Mouse (Mus musculus) heart, embryonic 16.5 days (tissue): ENCODE measurements around the gene Nr5a2. TPM values are rescaled to one million over a fixed set of nuclear protein-coding genes. Genes with fewer than 3 reads are reported as not detected.

ENCODE experiments used
- ATAC-seq: fragments of 200-750 bp; cut with Nextera tagmentation; replicated peaks from 2 replicates; pipeline ENCODE4 v1.8.0; 2017; ENCODE audit warnings: moderate number of reproducible peaks; ENCODE audit not compliant: insufficient read depth, low FRiP score; ENCODE audit errors: extremely low read depth
- H3K27ac ChIP-seq: fragments of 300-500 bp; sonication (generic); 2 replicates; pipeline ENCODE4 v1.5.1; 2014; ENCODE audit warnings: mild to moderate bottlenecking, low read length, control low read depth, moderate library complexity
- H3K27me3 ChIP-seq: fragments of 300-500 bp; sonication (generic); 2 replicates; pipeline ENCODE4 v1.6.1; 2014; ENCODE audit warnings: low read length, mixed read lengths; ENCODE audit not compliant: control insufficient read depth, insufficient read depth
- H3K36me3 ChIP-seq: fragments of 300-500 bp; sonication (generic); 2 replicates; pipeline ENCODE4 v1.6.1; 2014; ENCODE audit not compliant: control insufficient read depth, insufficient read depth
- H3K4me1 ChIP-seq: fragments of 300-500 bp; sonication (generic); 2 replicates; pipeline ENCODE4 v1.6.1; 2014; ENCODE audit warnings: low read length, mixed read lengths; ENCODE audit not compliant: control insufficient read depth, insufficient read depth
- H3K4me2 ChIP-seq: fragments of 300-500 bp; sonication (generic); 2 replicates; pipeline ENCODE4 v1.6.1; 2014; ENCODE audit warnings: low read depth, mild to moderate bottlenecking, control low read depth, low read length
- H3K4me3 ChIP-seq: fragments of 300-500 bp; sonication (generic); 2 replicates; pipeline ENCODE4 v1.5.1; 2014; ENCODE audit warnings: mild to moderate bottlenecking, control low read depth, low read length
- H3K9ac ChIP-seq: fragments of 300-500 bp; sonication (generic); 2 replicates; pipeline ENCODE4 v1.6.1; 2014; ENCODE audit warnings: low read length, control low read depth
- H3K9me3 ChIP-seq: fragments of 300-500 bp; sonication (generic); replicated peaks from 2 replicates; pipeline ENCODE4 v1.6.1; 2016; ENCODE audit warnings: low read length; ENCODE audit not compliant: control insufficient read depth
- WGBS: fragments of 180-500 bp; shearing (Covaris S2); extraction: QIAGEN DNeasy Blood & Tissue Kit; methylation state at CpG from one replicate; pipeline ENCODE4 v1.1.7; 2014; 5-methylcytosine and 5-hydroxymethylcytosine counted together
- polyA plus RNA-seq: library from polyadenylated mRNA; unstranded; fragments of >200 nt; fragmentation: Nextera tagmentation; extraction: Ambion mirVana; gene quantifications from 2 replicates; pipeline ENCODE4 v1.2.1, GENCODE M21; 2015

Nr5a2 gene
- polyA plus RNA-seq, 1 experiment from 2014 or later, result 0.50 TPM

- no peaks in the 10 kb centered on the region for H3K9me3 ChIP-seq
- H3K4me2 ChIP-seq, result no peak overlapping the region
- no peak overlapping the region for H3K4me3 ChIP-seq
- no peaks in the 10 kb centered on the region for H3K36me3 ChIP-seq
- H3K27me3 ChIP-seq, result no peaks in the 10 kb centered on the region
- 88% methylated on average over 13 of the region's 13 CpGs for WGBS
- no peak overlapping the region for H3K27ac ChIP-seq
- no peak for ATAC-seq
- H3K4me1 ChIP-seq, result no peaks in the 10 kb centered on the region
- H3K9ac ChIP-seq, result no peak overlapping the region
Observed at GRCm38 (mm10) chr1:136883458-136884174, 76.6 kb downstream of the Nr5a2 start.

DNA sequence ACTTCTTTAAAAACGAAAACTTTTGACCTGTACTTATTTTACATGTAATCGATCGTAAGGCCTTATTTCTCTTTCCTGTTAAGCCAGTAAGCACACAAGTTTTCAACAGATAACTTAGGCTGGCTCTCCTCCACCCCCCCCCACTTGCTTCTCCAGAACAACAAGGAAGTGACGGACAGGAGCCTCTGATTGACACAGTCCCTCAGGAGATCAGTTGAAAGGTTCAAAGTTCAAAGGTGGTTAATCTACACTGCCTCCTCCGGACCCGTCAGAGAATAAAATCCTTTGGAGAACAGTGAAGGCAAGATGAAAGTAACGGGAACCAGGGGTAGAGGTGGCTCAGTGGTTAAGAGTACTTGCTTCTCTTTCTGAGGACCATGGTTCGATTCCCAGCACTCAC, 80.0 kb downstream of the Nr5a2 start:
- WGBS, result 86% methylated on average over 8 of the region's 8 CpGs
- H3K36me3 ChIP-seq, result no peaks in the 10 kb centered on the region
- H3K9me3 ChIP-seq, result no peaks in the 10 kb centered on the region
- no peak overlapping the region for H3K4me2 ChIP-seq
- no peak overlapping the region for H3K9ac ChIP-seq
- H3K27me3 ChIP-seq, result no peaks in the 10 kb centered on the region
- no peak overlapping the region for H3K27ac ChIP-seq
- H3K4me1 ChIP-seq, result no peaks in the 10 kb centered on the region
- H3K4me3 ChIP-seq, result no peak overlapping the region
- ATAC-seq, result no peak

GRCm38 (mm10) chr1:136875006-136875405, 85.2 kb downstream of the Nr5a2 start:
- no peaks in the 10 kb centered on the region for H3K9me3 ChIP-seq
- H3K27ac ChIP-seq, result no peak overlapping the region
- ATAC-seq, result no peak
- 70% methylated on average over 3 of the region's 3 CpGs for WGBS
- H3K4me3 ChIP-seq, result no peak overlapping the region
- no peaks in the 10 kb centered on the region for H3K4me1 ChIP-seq
- no peaks in the 10 kb centered on the region for H3K27me3 ChIP-seq
- H3K4me2 ChIP-seq, result no peak overlapping the region
- no peaks in the 10 kb centered on the region for H3K36me3 ChIP-seq
- no peak overlapping the region for H3K9ac ChIP-seq

- Histone ChIP-seq H3K27ac (peak overlapping the region; percentile 47), H3K4me2 (peak overlapping the region; percentile 47)
Observed at GRCm38 (mm10) chr1:136868955-136869354, 91.3 kb downstream of the Nr5a2 start.

DNA sequence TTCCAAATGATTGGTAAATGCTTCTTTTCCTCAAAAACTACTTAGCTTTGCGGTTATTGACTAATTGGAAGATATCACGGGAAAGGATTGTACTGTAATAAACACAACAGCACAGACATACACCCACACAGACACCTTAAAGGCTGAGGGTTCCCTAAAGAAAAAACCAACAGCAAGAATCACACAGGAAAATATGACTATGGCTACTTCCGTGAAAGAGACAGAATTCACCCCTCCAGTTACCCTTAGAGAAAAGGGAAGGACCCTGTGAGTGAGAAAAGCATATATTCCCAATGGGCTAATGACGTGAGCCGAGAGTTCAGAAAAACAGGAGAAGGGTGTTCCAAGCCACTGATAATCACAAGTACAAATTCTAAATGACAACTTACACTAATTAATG, 92.0 kb downstream of the Nr5a2 start:
- H3K4me2 ChIP-seq, result no peak overlapping the region
- no peaks in the 10 kb centered on the region for H3K36me3 ChIP-seq
- peaks cover 12% of the 10 kb centered on the region for H3K4me1 ChIP-seq
- H3K27me3 ChIP-seq, result no peaks in the 10 kb centered on the region
- no peak overlapping the region for H3K27ac ChIP-seq
- no peak for ATAC-seq
- WGBS, result 66% methylated on average over 5 of the region's 5 CpGs
- no peaks in the 10 kb centered on the region for H3K9me3 ChIP-seq
- no peak overlapping the region for H3K4me3 ChIP-seq
- no peak overlapping the region for H3K9ac ChIP-seq

More at GRCm38 (mm10) chr1:136868955-136869354, 91.3 kb downstream of the Nr5a2 start:
- H3K9ac ChIP-seq, result no peak overlapping the region
- H3K9me3 ChIP-seq, result no peaks in the 10 kb centered on the region
- no peak overlapping the region for H3K4me3 ChIP-seq
- H3K4me1 ChIP-seq, result peaks cover 12% of the 10 kb centered on the region
- H3K27me3 ChIP-seq, result no peaks in the 10 kb centered on the region
- WGBS, result 15% methylated on average over 6 of the region's 6 CpGs
- peak; percentile 79 for ATAC-seq
- no peaks in the 10 kb centered on the region for H3K36me3 ChIP-seq

DNA sequence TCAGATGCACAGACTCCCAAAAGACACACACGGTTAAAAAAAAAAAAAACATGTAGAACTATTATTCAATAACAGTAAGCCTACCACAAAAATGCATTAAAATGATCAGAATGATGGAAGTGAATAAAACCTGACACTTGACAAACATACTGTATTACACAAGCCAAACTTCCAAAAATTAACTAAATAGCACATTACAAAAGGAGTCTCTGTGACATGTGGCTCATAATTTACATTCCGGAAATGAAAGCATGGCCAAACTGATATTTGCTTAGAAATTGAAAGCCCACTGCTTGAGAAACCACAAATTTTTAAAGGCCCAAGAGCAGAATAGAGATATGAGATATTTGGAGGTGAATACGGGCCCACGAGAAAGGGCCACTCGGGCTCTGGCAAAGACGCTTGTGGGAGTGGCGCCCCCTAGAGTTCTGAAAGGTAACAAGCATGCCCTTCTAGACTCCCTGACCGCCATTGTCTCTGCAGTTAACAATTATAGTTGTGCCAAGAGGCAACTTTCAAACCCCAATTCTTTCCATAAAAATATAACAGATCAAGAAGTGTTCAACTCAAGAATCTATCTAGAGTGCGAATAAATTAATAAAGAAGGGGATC, 93.7 kb downstream of the Nr5a2 start:
- Histone ChIP-seq H3K27ac (no peak overlapping the region), H3K9me3 (no peaks in the 10 kb centered on the region), H3K4me1 (peaks cover 12% of the 10 kb centered on the region), H3K27me3 (no peaks in the 10 kb centered on the region), H3K36me3 (no peaks in the 10 kb centered on the region), H3K4me3 (no peak overlapping the region), H3K4me2 (no peak overlapping the region), H3K9ac (no peak overlapping the region)
- WGBS, result 74% methylated on average over 9 of the region's 9 CpGs
- ATAC-seq, result no peak

DNA sequence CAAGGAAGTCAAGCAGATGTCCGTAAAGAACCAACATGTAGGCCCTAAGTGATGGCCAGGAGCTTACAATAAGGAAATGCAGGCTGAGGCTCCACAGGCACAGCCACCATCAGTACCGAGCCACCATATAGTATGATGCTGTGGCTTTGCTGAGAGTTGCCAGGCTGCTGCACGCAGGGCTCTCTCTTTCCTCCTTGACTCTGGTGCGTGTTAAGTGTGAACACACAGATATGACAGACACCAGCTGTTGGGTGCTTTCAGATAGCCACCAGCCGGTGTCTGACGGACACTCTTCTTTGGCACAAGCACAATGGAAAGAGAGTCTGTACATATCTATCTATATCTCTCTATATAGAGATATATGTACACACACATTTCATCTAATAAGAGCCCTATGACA, 97.0 kb downstream of the Nr5a2 start:
- Histone ChIP-seq H3K4me3 (no peak overlapping the region), H3K4me1 (peaks cover 5% of the 10 kb centered on the region; the same call in 1 of the 2 replicates), H3K4me2 (no peak overlapping the region), H3K36me3 (no peaks in the 10 kb centered on the region), H3K9ac (no peak overlapping the region), H3K9me3 (no peaks in the 10 kb centered on the region), H3K27ac (no peak overlapping the region), H3K27me3 (no peaks in the 10 kb centered on the region)
- 41% methylated on average over 6 of the region's 6 CpGs for WGBS
- no peak for ATAC-seq

GRCm38 (mm10) chr1:136859454-136859853, 100.8 kb downstream of the Nr5a2 start:
- H3K9ac ChIP-seq, result no peak overlapping the region
- H3K4me2 ChIP-seq, result no peak overlapping the region
- WGBS, result 49% methylated on average over 4 of the region's 4 CpGs
- no peaks in the 10 kb centered on the region for H3K27me3 ChIP-seq
- H3K4me1 ChIP-seq, result peaks cover 4% of the 10 kb centered on the region; the same call in 1 of the 2 replicates
- no peak overlapping the region for H3K4me3 ChIP-seq
- no peaks in the 10 kb centered on the region; the same call in 1 of the 2 replicates for H3K9me3 ChIP-seq
- no peak for ATAC-seq
- no peaks in the 10 kb centered on the region for H3K36me3 ChIP-seq
- no peak overlapping the region for H3K27ac ChIP-seq

GRCm38 (mm10) chr1:136858724-136859123, 101.5 kb downstream of the Nr5a2 start:
- Histone ChIP-seq H3K4me2 (no peak overlapping the region), H3K27ac (no peak overlapping the region), H3K36me3 (no peaks in the 10 kb centered on the region), H3K9me3 (no peaks in the 10 kb centered on the region; the same call in 1 of the 2 replicates), H3K27me3 (no peaks in the 10 kb centered on the region), H3K4me3 (no peak overlapping the region), H3K9ac (no peak overlapping the region), H3K4me1 (peaks cover 4% of the 10 kb centered on the region; the same call in 1 of the 2 replicates)
- ATAC-seq, result no peak
- WGBS, result 48% methylated on average over 4 of the region's 4 CpGs
